Mouse (Mus musculus): ENCODE measurements at regions not wholly inside any gene's neighbourhood (a gene's known extent, or its start where the extent isn't known, plus 50 kb on each side); places are given as distances from the start of the nearest gene placed in this dataset.

DNA sequence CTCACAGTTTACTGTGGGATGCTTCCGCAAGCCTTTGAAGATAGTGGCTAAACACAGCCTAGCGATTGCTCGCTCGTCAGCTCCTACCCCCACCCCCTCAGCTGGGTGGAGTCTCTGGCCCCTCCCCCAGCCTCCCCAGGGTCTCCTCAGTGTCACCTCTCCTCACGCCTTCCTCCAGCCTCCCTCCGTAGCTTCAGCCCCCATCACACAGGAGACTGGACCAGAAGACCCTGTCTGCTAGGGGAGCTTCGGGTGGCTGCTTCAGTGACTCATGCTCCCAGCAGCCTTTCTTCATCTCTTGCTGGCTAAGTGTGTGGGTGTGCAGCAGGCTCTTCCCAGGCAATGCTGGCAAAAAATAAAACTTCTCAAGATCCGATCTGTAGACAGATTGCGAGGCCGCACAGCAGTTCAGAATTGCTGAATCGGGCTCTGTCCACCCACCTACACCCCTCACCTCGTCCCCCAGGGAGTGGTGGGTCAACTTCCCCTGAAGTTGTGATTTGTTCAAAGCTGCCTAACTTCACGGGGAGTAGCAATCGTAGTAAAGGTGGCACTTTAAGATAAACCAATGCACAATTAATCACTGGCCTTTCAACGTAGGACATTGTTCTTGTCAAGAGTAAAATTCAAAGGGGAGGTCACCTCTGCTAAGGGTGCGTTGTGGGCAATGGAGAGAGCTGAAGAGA, 61.2 kb upstream of the Ankrd28 start:
- DNase-seq: peak; percentile 63 to 77

DNA sequence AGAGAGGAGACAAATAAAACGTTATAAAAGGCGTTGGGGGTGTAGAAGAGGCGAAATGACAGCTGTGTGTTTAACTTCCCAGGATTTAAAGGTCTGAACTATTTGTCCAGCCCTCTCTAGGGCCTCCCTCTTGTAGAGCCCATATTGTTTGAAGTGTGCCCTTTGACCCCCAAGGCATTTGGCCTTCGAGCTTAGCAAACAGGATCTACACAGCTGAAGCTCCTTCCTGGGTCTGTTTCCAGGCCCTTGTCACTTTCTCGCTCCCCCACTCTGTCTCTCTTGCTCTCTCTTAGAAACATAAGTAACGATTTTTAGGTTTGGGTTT, 61.7 kb upstream of the Ankrd28 start:
- DNase-seq: peak in 1 of 2 experiments; percentile 9

DNA sequence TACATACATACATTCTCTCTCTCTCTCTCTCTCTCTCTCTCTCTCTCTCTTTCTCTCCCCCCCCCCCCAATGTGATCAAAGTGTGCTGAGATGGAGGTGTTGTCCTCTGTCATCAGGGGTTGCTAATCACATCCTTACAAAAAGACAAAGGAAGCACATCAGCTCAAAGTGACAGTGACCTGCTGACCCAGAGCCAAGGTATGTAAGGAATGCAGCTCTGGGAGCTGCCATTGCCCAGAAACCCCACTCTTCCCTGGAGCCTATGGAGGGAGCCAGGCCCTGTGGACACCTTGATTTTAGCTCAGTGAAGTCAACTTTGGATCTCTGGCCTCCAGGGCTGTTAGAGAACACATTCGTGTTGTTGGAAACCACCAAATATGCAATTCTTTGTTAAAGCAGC, 66.0 kb upstream of the Ankrd28 start:
- no peak for DNase-seq

DNA sequence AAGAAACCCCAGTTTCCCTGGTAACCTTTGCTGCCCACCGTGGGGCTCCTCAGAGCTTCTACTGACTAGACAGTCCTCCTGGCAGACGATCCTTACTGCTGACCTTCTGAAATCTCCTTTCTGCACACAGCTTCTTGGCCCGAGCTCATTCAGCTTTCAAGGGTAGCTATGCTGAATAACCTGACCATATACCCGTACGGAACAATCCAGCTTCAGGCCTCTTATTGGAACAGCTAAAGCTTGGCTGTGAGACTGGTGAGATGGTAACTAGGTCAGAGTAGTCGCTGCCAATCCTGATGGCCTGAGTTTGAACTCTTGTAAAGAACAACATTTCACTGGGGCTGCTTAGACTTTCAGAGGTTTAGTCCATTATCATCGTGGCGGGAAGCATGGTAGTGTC, 69.1 kb upstream of the Ankrd28 start:
- DNase-seq: no peak

DNA sequence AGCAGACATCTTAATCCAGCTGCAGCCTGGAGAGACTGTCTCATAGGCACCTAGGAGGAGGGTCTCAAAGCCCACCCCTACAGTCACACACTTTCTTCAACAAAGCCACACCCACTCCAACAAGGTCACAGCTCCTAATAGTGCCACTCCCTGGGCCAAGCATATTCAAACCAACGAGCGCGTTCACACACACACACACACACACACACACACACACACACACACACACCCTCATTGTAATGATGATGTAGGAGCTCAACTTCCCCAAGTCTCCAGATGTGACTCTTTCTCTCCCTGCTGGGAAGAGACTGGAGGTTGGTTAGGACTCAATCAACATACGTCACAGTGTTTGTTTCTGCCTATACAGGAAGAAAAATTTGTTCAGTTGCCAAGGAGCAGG, 69.5 kb upstream of the Ankrd28 start:
- no peak for DNase-seq

DNA sequence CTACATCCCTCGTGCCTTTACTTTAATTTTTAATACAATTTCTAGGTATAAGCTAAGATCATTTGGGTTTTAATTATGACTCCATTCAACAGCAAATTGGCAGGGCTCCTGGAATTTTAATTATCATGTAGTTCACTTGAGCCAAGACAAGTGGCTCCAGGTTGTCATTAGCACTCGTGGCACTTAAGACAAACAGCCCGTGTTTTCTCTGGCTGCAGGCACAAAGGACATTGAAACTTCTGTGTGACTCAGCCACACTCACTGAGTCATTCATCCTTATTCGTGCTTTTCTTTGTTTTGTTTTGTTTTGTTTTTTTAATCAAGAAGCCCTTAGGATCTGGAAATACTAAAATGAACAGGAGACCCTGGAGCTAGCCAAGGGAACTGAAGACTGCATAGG, 71.5 kb upstream of the Ankrd28 start:
- no peak for DNase-seq

DNA sequence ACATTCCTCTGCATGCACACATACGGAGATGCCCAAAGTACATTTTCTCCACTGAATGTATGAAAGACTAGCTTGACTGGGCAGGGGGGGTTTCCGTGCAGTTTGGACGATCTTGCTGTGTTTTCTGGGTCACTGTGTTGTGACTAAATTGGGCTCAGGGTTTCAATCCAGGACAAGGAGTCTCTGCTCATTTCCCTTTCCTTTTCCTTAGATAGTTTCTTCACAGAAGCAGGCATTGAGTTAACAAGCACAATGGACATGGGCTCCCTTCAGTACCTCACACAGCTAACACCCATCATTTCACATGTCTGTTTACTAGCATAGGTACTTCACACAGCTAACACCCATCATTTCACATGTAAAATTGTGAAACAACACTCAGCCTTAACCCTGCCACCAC, 73.2 kb upstream of the Ankrd28 start:
- no peak for DNase-seq

DNA sequence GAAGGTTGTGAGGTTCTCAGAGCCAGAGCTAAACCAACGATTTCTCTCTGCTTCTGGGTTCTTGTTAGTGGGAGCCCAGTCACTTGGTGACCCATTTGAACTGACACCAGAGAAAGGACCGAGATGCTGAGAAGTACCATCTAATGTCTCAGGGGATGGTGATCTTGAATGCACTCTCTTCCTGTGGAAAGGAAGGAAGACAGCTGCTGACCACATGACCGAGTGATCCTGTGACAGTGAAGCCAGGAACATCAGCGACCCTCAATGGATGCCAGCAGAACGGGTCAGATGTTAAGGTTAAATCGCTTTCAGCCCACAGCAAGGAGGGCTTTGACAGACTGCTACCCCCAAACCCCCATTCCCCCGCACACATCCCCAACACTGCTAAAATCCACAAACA, 78.1 kb upstream of the Ankrd28 start:
- no peak for DNase-seq

DNA sequence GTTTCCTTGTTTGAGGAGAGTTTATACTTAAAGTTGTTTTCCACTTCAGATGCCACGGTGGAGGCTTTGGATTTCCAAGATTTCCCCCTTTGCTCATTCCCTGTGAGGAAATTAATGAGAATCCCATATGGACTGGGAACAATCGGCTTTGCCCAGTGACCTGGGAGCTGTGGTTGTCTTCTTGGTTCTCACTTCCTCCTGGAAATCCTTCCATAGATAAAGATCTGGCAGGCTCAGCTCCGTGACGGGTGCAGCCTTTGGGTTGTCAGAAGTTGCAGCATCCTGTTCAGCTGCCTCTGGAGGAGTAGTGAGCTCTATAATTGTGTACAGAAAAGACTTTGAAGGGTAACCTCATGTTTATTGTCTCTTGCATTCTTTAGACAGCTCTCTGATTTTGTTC, 78.8 kb upstream of the Ankrd28 start:
- DNase-seq: peak; percentile 38 to 67

DNA sequence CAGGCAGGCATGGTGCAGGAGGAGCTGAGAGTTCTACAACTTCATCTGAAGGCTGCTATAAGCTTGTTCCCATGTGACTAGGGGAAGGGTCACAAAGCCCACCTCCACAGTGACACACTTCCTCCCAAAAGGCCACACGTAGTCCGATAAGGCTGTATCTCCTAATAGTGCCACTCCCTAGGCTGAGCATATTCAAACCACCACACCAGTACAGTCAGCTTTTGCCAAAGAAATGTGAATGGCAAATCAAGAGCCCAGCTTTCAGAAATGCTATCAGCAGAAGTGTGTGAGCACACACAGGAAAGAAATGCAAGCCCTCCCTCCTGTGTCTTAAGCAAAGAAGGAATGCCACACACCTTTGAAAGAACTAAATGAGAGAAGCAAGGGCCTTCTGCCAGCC, 80.4 kb upstream of the Ankrd28 start:
- DNase-seq: no peak

DNA sequence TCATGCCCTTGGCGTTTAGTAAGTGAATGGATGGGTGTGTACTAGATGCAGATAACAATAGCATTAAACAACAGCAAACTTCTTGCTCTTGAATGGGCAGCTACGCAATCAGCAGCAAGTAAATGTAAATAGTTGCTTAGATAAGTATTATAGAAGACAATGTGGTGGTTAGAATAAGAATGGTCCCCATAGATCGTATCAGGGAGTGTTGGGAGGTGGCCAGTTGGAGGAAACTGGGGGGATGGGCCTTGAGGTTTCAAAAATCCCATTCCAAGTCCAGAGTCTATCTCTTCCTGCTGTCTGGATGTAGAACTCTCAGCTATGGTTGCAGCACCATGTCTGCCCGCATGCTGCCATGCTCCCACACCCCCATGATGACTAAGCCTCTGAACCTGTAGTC, 88.0 kb upstream of the Ankrd28 start:
- DNase-seq: no peak

DNA sequence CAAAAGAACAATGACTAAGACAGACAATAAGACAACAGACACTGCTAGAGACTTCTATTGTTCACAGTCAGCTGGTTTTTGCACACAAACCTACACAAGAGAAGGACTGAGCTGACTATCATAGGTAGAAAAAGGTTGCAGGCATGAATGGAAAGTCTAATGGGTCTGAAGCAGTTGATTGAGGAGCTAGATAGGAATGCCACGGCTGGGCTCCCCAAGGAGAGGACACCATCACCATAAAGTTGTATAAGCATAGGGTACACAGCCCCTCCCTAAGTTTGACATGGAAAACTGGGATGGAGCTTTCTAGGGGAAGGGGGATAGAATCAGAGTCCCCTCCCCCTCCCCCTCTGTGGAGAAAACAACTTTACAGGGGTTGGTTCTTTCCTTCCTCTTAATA, 88.5 kb upstream of the Ankrd28 start:
- DNase-seq: no peak

DNA sequence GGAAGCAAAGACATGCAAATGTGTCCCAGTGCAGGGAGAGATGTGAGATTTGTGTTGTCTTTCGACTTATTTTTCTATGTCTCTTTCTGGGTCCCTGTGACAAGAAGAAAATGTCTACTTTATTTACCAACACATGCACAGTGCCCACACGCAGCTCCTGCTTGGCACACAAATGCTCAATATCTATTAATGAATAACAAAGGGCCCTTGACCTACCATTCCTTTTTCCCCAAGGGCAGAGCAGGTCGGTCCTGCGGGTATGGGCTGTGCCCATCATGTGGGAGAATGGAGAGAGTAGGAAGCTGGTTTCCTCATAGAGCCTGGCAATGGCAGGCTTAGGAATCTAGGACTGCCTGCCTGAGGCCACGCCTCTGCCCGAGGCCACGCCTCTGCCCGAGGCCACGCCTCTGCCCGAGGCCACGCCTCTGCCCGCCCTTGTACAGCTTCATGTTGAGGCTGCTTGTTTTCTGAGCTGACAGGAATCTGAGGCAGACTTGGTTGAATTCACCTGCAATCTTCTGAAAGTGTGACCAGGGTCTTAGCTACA, 98.8 kb upstream of the Ankrd28 start:
- DNase-seq: peak; percentile 32 to 61

DNA sequence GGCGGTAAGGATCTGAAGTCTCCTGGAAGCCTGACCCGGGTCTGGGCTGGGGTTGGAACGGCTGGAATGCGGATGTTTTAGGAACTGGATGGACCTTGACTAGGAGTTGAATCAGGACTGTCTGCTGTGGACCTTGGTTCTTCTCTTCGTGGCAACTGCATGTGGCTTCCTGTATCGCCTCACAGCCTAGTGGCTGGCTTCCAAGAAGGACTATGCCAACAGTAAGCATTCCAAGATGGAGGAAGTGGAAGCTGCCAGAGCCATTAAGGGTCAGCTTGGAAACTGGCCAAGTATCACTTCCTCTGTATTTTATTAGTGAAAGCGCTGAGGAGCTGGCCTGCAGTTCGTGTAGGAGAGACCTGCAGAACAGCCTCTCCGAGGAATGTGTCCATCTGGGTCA, 98.4 kb upstream of the Galnt15 start:
- peak; percentile 87 for DNase-seq

DNA sequence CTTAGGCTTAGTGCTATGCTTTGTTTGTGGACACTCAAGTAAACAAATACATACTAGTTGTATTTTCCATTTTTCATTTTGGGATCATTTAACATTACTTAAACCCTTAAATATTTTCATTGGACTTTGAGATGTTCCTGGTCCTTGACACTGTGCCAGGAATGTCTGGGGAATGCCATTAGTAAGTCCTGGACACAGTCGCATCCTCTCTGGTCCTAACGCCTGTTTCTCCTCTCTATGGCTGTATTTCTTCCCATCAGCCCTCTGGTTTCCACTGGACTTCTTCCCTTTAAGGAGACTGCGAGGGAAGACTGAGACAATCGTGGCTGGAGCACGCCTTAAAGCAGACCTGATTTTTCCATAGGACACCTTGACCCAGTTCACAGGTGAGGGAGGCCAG, 96.8 kb upstream of the Galnt15 start:
- no peak for DNase-seq

DNA sequence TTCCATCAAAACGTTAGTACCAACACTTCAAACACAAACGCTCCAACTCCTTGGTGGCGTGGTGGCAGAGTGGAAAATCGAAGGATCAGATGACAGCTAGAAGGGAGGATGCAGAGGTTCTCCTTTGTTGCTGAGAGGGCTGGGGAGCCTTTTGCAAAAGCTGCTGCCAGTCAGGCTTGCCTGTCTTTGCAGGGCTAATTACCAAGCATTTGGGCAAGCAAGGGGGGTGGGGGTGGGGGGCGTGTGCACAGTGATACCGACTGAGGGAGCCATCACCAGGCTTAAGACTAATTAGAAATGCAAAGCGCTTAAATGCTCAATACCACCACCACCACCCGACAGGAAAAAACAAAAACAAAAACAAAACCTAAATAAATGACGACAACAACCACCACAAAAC, 95.3 kb upstream of the Galnt15 start:
- DNase-seq: no peak

DNA sequence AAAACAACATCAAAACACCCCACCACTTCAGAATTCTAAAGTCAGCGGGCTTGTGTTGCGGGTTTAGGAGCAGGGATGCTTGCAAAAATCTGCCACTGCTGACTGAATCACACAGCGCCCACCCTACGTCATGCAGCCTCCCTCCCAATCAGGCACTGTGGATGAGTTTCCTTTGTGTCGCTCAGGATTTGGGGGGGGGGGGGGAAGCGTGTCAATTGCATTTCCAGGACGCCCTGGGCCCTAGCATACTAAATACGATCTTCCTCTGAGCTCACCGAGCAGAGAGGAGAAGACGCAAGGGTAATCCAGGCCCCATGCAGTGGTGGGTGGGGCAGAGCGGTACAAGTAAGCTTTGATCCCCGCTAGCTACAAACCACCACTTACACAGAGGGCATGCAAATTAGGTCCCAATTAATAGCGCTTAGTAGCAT, 94.9 kb upstream of the Galnt15 start:
- DNase-seq: peak; percentile 46 to 49

DNA sequence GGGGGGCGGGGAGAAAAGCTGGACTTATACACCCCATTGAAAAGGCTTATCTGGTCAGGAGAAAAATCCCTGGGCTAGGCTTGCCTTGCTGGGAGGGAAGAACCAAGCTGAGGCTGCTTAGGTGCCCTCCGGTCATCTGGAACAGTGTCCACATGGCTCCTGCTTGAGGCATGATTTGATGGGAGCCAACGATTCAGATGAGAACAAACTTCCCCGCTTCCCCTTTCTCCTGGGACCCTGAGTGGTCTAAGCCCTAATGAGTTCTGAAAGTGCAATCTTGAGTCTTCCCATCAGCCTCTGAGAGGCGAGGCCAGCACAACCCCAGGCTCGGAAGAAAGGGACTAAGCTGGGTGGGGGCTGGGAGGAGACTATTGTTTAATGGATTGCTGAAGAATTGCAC, 94.5 kb upstream of the Galnt15 start:
- DNase-seq: peak in 1 of 2 experiments; percentile 27

DNA sequence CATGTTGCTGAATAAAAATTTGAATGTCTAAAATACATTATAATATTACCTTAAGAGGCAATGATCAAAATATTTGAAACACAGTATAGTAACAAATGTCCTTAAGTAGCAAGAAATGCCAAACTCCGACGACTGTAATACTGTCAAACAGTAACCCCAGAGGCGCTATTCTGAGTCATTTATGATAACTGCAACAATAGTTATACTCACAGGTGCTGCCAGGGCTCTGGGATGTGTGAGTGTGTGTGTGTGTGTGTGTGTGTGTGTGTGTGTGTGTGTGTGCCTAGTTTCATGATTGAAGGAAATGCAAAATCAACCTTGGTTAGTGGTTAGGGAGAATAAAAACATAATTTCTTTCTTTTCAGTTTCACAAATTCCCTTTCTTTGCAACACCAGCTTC, 94.0 kb upstream of the Galnt15 start:
- no peak for DNase-seq

DNA sequence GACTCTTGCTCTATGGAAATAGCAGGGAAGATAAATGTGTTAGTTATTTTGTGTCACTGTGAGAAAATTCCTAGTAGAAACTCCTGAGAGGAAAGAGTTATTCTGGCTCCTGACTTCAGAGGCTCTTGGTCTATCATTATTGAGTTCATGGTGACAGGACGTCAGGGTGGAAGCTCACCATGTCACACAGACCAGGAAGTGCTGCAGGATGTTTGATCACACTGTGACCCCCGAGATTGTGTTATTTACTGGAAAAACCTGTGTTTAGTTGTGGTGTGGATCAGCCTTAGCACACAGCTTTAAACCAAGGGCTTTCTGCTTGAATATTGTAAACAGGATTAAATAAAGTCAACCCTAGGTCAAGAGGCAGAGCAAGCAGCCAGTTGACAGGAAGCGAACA, 93.4 kb upstream of the Galnt15 start:
- DNase-seq: peak; percentile 13 to 47

DNA sequence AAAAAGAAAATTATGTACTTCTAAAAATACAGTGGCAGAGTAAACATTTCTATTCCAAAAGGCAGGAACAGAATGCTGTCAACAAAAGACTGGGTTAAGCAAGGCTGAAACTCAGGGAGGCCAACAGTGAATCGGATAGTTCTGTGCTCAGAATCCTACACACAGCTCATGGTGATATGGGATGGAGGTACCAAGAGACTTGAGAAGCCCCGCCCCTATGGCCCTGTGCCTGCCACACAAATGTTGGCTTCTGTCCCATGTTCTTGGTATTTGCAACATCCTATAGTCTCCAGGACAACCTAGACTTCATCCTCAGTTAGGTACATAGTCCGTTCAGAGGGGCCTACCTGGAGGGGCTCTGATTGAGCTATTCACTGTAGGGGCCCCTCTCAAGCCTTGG, 92.2 kb upstream of the Galnt15 start:
- no peak for DNase-seq

DNA sequence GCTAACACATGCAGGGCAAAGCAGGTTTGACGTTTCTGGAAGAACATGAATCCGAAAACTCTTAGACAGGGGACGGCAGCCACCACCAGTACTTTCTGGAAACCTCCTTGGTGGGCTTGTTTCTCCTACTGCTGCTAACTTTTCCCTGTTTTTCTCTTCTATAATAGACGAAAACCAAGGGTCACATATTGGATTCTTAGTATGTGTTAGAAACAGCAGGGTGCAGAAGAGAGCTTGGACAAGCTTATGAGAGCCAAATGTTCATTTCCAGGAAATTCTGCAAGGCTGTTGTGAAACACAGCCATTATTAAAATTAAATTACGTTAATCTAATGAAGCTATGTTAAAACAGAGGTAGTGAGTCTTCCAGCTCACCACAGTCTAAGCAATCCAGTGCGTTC, 87.9 kb upstream of the Galnt15 start:
- no peak for DNase-seq

DNA sequence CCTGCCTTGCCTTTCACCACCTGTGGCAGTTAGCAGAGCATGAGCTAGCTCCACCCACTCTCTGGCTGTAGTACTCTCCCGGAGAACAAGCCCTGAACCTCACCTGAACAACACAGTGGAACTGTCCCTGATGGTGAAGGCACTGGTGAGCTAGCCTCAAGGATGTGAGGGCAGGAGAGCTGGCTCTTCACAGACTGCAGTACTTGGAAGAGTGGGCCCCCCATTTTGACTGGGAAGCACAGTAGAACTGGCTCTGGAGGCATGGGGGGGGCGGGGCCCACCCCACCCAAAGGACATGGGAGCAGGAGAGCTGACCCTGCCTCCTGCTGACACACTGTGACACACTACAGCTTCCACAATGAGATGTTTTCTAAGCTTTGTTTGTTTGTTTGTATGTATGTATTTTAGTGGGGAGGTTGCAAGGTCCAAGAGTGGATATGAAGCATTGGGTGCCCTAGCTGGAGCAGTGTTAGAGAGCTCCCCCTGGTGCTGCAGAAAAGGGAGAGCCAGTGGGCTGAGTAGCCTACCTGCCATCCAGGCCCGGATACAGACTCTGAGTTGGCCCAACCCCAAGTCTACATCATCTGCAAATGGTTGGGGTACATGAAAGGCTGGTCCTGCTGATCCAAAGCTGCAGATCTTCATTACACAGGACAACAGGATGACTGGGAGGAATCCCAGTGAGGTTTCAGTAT, 86.4 kb upstream of the Galnt15 start:
- peak in 1 of 2 experiments; percentile 41 for DNase-seq

DNA sequence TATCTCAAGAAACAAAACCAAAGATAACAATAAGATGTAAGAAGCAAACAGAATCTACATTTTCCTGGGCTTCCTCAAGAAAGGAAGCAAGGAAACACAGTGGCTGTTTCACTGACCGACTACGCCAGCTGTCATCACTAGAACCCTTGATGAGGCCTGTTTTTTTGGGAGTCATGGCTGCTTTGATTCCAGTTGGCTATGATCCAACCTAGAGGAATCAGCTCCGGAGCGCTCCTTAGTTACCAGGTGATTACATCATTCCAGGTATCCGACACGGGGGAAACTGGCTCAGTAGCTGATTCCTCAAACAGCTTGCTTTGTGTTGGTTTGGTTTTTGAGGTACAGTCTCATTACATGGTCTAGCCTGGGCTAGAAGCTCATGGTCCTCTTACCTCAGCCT, 84.1 kb upstream of the Galnt15 start:
- DNase-seq: no peak

DNA sequence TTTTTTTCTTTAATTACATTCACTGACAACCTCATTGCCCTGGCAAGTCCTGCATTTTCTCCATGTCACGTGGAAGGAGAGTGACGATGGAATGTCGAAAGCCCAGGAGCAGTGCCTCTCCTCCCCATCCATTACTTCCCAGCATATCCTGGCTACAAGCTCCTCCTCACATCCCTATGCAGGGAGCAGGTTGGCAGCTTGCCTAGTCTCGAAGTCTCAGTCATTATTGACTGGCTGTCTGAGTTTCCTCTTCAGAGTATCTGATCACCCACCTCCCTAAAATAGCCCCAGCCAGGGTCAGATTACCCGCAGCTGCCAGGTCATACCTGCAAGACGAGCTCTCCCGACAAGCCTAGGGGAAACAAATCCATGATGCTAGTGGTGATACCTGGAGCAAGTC, 83.7 kb upstream of the Galnt15 start:
- peak; percentile 60 to 65 for DNase-seq

Data from lung, postnatal 4 days (tissue).